9 mouse cellular contexts compared by ENCODE assay signal in genomic region chr6:125572291-125573188, GRCm38 (mm10). TPM values are rescaled to one million over a fixed set of nuclear protein-coding genes. Genes with fewer than 3 reads are reported as not detected.
DNase-seq lines count a peak whose midpoint lies in the region; ATAC-seq and TF ChIP-seq lines count a peak whose summit lies in the region.
"Had no signal": no experiment of that assay in that cellular context is flagged by ENCODE, and none has a peak within 500 bp of the region (broad histone marks: within the 10 kb centered on the region; RNA-seq: fewer than 3 reads in every experiment).

No protein-coding gene starts in this region.

- no peaks in the 10 kb centered on the region for H3K36me3 ChIP-seq in neural tube, embryonic 11.5 days (ENCODE audit: control insufficient read depth, insufficient read depth, low read length)
- H3K36me3 ChIP-seq in forebrain, embryonic 10.5 days (replicated peaks) = no peaks in the 10 kb centered on the region
- no peaks in the 10 kb centered on the region for H3K36me3 ChIP-seq in heart, embryonic 15.5 days
- no peaks in the 10 kb centered on the region for H3K36me3 ChIP-seq in liver, embryonic 13.5 days
- no peaks in the 10 kb centered on the region for H3K36me3 ChIP-seq in stomach, postnatal 0 days (ENCODE audit: control insufficient read depth, insufficient read depth, low read length)
- H3K36me3 ChIP-seq: G1E had no signal

- peak; percentile 18; the same call in 1 of the 2 replicates for ATAC-seq in neural tube, embryonic 11.5 days (ENCODE audit: insufficient read depth, low FRiP score, low TSS enrichment)
- peak; percentile 59; the same call in 1 of the 2 replicates for ATAC-seq in heart, embryonic 15.5 days (replicated peaks; ENCODE audit: insufficient number of reproducible peaks, insufficient read depth, low FRiP score, low read depth)
- ATAC-seq in liver, embryonic 13.5 days (ENCODE audit: low read depth) = peak; percentile 18
- ATAC-seq in stomach, postnatal 0 days (ENCODE audit: low FRiP score, low TSS enrichment) = peak; percentile 69

- H3K27ac ChIP-seq in neural tube, embryonic 11.5 days (ENCODE audit: low read depth, low read length) = no peak overlapping the region
- peak overlapping the region; percentile 80 for H3K27ac ChIP-seq in forebrain, embryonic 10.5 days
- H3K27ac ChIP-seq in heart, embryonic 15.5 days = peak overlapping the region; percentile 77
- peak overlapping the region; percentile 96 for H3K27ac ChIP-seq in liver, embryonic 13.5 days
- H3K27ac ChIP-seq in stomach, postnatal 0 days (replicated peaks) = peak overlapping the region; percentile 96

- H3K27me3 ChIP-seq in neural tube, embryonic 11.5 days (ENCODE audit: control insufficient read depth, insufficient read depth, low read length) = no peaks in the 10 kb centered on the region
- no peaks in the 10 kb centered on the region for H3K27me3 ChIP-seq in forebrain, embryonic 10.5 days (ENCODE audit: poor library complexity, severe bottlenecking)
- H3K27me3 ChIP-seq in heart, embryonic 15.5 days = no peaks in the 10 kb centered on the region
- H3K27me3 ChIP-seq in liver, embryonic 13.5 days = no peaks in the 10 kb centered on the region
- H3K27me3 ChIP-seq in stomach, postnatal 0 days (ENCODE audit: control insufficient read depth, insufficient read depth, low read length) = no peaks in the 10 kb centered on the region

- peak overlapping the region; percentile 23 for H3K9ac ChIP-seq in neural tube, embryonic 11.5 days (ENCODE audit: low read length)
- H3K9ac ChIP-seq in heart, embryonic 15.5 days = peak overlapping the region; percentile 36; the same call in 1 of the 2 replicates
- peak overlapping the region; percentile 74 for H3K9ac ChIP-seq in liver, embryonic 13.5 days
- peak overlapping the region; percentile 39; the same call in 1 of the 2 replicates for H3K9ac ChIP-seq in stomach, postnatal 0 days (ENCODE audit: low read length)

- TF ChIP-seq CTCF in stomach, postnatal 0 days (IDR thresholded peaks at IDR 0.05; ENCODE audit: low read depth) = no peak

- no peak for TF ChIP-seq EP300 in stomach, postnatal 0 days (optimal IDR thresholded peaks at IDR 0.05)

- DNase-seq in neural tube, embryonic 11.5 days (ENCODE audit: low spot score) = no peak
- no peak for DNase-seq in neural tube, embryonic 10.5 days (ENCODE audit: extremely low spot score, low spot score)
- no peak for DNase-seq in forebrain, embryonic 10.5 days (ENCODE audit: extremely low spot score, low spot score)
- peak; percentile 83 for DNase-seq in kidney, postnatal 14 days
- DNase-seq in liver, embryonic 13.5 days = peak; percentile 45
- peak; percentile 38 to 57 for DNase-seq in natural killer cell, adult 2 months (ENCODE audit: low spot score in 2 of 2)
- DNase-seq in stomach, postnatal 0 days (ENCODE audit: low spot score) = peak; percentile 87

- H3K4me2 ChIP-seq in neural tube, embryonic 11.5 days (ENCODE audit: low read depth) = peak overlapping the region; percentile 54
- H3K4me2 ChIP-seq in heart, embryonic 15.5 days = peak overlapping the region; percentile 62
- H3K4me2 ChIP-seq in liver, embryonic 13.5 days = peak overlapping the region; percentile 73
- H3K4me2 ChIP-seq in stomach, postnatal 0 days (replicated peaks; ENCODE audit: low read depth) = peak overlapping the region; percentile 48

- no peaks in the 10 kb centered on the region for H3K9me3 ChIP-seq in neural tube, embryonic 11.5 days (ENCODE audit: control insufficient read depth, low read length)
- no peaks in the 10 kb centered on the region for H3K9me3 ChIP-seq in forebrain, embryonic 10.5 days
- H3K9me3 ChIP-seq in heart, embryonic 15.5 days (replicated peaks) = no peaks in the 10 kb centered on the region
- H3K9me3 ChIP-seq in liver, embryonic 13.5 days (replicated peaks) = no peaks in the 10 kb centered on the region
- H3K9me3 ChIP-seq in stomach, postnatal 0 days (ENCODE audit: control insufficient read depth, low read length) = no peaks in the 10 kb centered on the region

- no peaks in the 10 kb centered on the region; the same call in 1 of the 2 replicates for H3K4me1 ChIP-seq in neural tube, embryonic 11.5 days (ENCODE audit: control insufficient read depth, insufficient read depth, low read length)
- H3K4me1 ChIP-seq in forebrain, embryonic 10.5 days = peaks cover 21% of the 10 kb centered on the region
- H3K4me1 ChIP-seq in heart, embryonic 15.5 days (replicated peaks) = peaks cover 19% of the 10 kb centered on the region
- peaks cover 70% of the 10 kb centered on the region for H3K4me1 ChIP-seq in liver, embryonic 13.5 days (replicated peaks)
- H3K4me1 ChIP-seq in stomach, postnatal 0 days (replicated peaks; ENCODE audit: control insufficient read depth, insufficient read depth) = peaks cover 8% of the 10 kb centered on the region

- H3K4me3 ChIP-seq in neural tube, embryonic 11.5 days (ENCODE audit: low read depth, low read length) = peak overlapping the region; percentile 22; the same call in 1 of the 2 replicates
- H3K4me3 ChIP-seq in forebrain, embryonic 10.5 days = peak overlapping the region; percentile 52
- peak overlapping the region; percentile 43 for H3K4me3 ChIP-seq in heart, embryonic 15.5 days
- peak overlapping the region; percentile 61 for H3K4me3 ChIP-seq in liver, embryonic 13.5 days (replicated peaks)
- peak overlapping the region; percentile 19; the same call in 1 of the 2 replicates for H3K4me3 ChIP-seq in stomach, postnatal 0 days (ENCODE audit: low read depth, low read length)

- WGBS in neural tube, embryonic 11.5 days = 51% methylated on average over 18 of the region's 18 CpGs
- 49% methylated on average over 18 of the region's 18 CpGs for WGBS in forebrain, embryonic 10.5 days
- 27% methylated on average over 18 of the region's 18 CpGs for WGBS in heart, embryonic 15.5 days
- 26% methylated on average over 18 of the region's 18 CpGs for WGBS in liver, embryonic 13.5 days (ENCODE audit: insufficient replicate concordance)
- 7% methylated on average over 18 of the region's 18 CpGs for WGBS in stomach, postnatal 0 days

RNA-seq across cellular contexts. Expression of gene Vwf, which starts 26.0 kb away (rescaled TPM):
- polyA plus RNA-seq in neural tube, embryonic 11.5 days (2014; fragmentation: Nextera tagmentation; extraction: Ambion mirVana) = 11.1 and 15.4 TPM in 2 replicates
- 4.1 and 5.9 TPM in 2 replicates for polyA plus RNA-seq in forebrain, embryonic 10.5 days (2016; fragmentation: Nextera tagmentation; extraction: Ambion mirVana)
- polyA plus RNA-seq in heart, embryonic 15.5 days (2015; fragmentation: Nextera tagmentation; extraction: Ambion mirVana) = 21.9 and 24.5 TPM in 2 replicates
- polyA plus RNA-seq in liver, embryonic 13.5 days (2015; fragmentation: Nextera tagmentation; extraction: Ambion mirVana) = 12.7 and 13.3 TPM in 2 replicates
- polyA plus RNA-seq in stomach, postnatal 0 days (2015; fragmentation: Nextera tagmentation; extraction: Ambion mirVana) = 7.8 and 9.5 TPM in 2 replicates

Comparison
In these comparisons a context has a peak if more than half of its experiments do, and no peak if none do; other contexts are left out.
1. ATAC-seq: peak in every context shown above with its lines; median percentile 69 in stomach, postnatal 0 days; 59 in heart, embryonic 15.5 days; 18 in neural tube, embryonic 11.5 days; 18 in liver, embryonic 13.5 days.
2. DNase-seq: peak in kidney, postnatal 14 days (single experiment), liver, embryonic 13.5 days (single experiment), natural killer cell, adult 2 months (2 of 2) and stomach, postnatal 0 days (single experiment); none in neural tube, embryonic 11.5 days (single experiment), neural tube, embryonic 10.5 days (single experiment) and forebrain, embryonic 10.5 days (single experiment).
3. H3K9ac ChIP-seq: peak in every context shown above with its lines; median percentile 74 in liver, embryonic 13.5 days; 39 in stomach, postnatal 0 days; 36 in heart, embryonic 15.5 days; 23 in neural tube, embryonic 11.5 days.
4. Peak in every context shown above with its lines, with median percentiles within 50 percentile points of each other: H3K4me2 ChIP-seq and H3K4me3 ChIP-seq.